Mouse (Mus musculus): Measurements from ENCODE around the gene Hps5.
A peak's percentile ranks its signal among the peaks of the same experiment; 100 is the strongest.

The Hps5 gene

GRCm38 (mm10) chr7:46738561-46739460, 57.1 kb downstream of the Hps5 start:
- DNase-seq (ENCODE audit: low spot score) = peak; percentile 36

GRCm38 (mm10) chr7:46734983-46735382, 60.9 kb downstream of the Hps5 start:
- DNase-seq (ENCODE audit: low spot score) = no peak

- peak; percentile 43 for DNase-seq (ENCODE audit: low spot score)
Observed at GRCm38 (mm10) chr7:46732458-46732857, 63.4 kb downstream of the Hps5 start, which contains the start of gene Saa4. TSS of gene Saa4 (minus strand) at chr7:46732603.

- no peak for DNase-seq (ENCODE audit: low spot score)
Observed at GRCm38 (mm10) chr7:46727584-46727983, 68.3 kb downstream of the Hps5 start.

GRCm38 (mm10) chr7:46724396-46724795, 71.5 kb downstream of the Hps5 start:
- DNase-seq (ENCODE audit: low spot score) = no peak

GRCm38 (mm10) chr7:46723849-46724248, 72.0 kb downstream of the Hps5 start:
- DNase-seq (ENCODE audit: low spot score) = peak; percentile 63

GRCm38 (mm10) chr7:46723354-46723753, 72.5 kb downstream of the Hps5 start:
- DNase-seq (ENCODE audit: low spot score) = no peak

- DNase-seq (ENCODE audit: low spot score) = no peak
Observed at GRCm38 (mm10) chr7:46720460-46720859, 75.4 kb downstream of the Hps5 start.

GRCm38 (mm10) chr7:46719526-46719925, 76.3 kb downstream of the Hps5 start:
- DNase-seq (ENCODE audit: low spot score) = peak; percentile 84

- DNase-seq (ENCODE audit: low spot score) = no peak
Observed at GRCm38 (mm10) chr7:46718591-46719270, 77.1 kb downstream of the Hps5 start.

- DNase-seq (ENCODE audit: low spot score) = no peak
Observed at GRCm38 (mm10) chr7:46716897-46717296, 79.0 kb downstream of the Hps5 start.

GRCm38 (mm10) chr7:46715600-46715999, 80.3 kb downstream of the Hps5 start, which contains the start of gene Saa3:
TSS of gene Saa3 (minus strand) at chr7:46715700.
- no peak for DNase-seq (ENCODE audit: low spot score)

GRCm38 (mm10) chr7:46714518-46714917, 81.3 kb downstream of the Hps5 start:
- peak; percentile 55 for DNase-seq (ENCODE audit: low spot score)

- no peak for DNase-seq (ENCODE audit: low spot score)
Observed at GRCm38 (mm10) chr7:46712250-46712649, 83.6 kb downstream of the Hps5 start.

All from yolk sac, embryonic 10.5 days (tissue).